Mouse (Mus musculus) spleen, adult 12 weeks (tissue): Measurements from ENCODE around the gene Iqch.

Source experiments
- DNase-seq: peaks from one replicate; pipeline ENCODE4 v3.0.0; 2022; ENCODE audit warnings: low spot score

The Iqch gene

DNA sequence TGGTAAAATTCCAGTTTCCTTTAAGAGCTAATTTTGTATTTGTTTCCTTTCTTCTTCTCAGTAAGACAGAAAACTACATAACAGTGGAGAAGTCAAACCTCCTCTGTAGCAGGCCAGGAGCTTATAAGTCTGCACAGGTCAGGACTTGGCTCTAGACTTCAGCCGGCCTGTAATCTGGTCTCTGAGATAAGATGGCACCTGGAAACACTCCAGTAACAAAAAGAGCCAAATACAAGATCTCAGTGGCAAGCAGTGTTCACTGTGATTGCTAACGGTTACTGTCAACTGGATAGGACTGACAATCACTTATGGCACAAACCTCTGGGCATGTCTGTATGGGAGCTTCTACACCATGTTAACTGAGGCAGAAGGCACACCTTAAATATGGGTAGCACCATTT, 229.0 kb downstream of the Iqch start:
- no peak for DNase-seq

- no peak for DNase-seq
Observed at GRCm38 (mm10) chr9:63372541-63372940, 229.8 kb downstream of the Iqch start.
